Comparison of ENCODE assay signal across 32 mouse cellular contexts in the genomic region with DNA sequence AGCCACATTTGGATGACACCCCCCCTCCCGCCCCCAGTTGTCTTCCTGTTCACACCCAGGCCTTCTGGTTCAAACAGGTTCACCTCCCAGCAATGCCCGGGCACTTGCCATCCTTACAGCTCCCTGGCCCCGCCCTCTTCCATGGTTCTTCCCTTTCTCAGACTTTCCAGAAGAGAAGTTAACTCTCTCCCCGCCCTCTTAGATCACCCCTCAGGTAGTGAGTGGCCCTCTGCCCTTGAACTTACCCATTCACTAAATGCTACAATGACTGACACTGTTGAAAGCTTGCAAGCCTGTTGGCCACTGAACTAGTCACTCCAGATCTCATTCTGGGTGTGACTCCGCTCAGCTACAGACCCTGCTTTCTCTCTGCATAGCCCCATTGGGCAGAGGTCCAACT.
DNase-seq lines count a peak whose midpoint lies in the region; ATAC-seq and TF ChIP-seq lines count a peak whose summit lies in the region.
"Had no signal": no experiment of that assay in that cellular context is flagged by ENCODE, and none has a peak within 500 bp of the region (broad histone marks: within the 10 kb centered on the region; RNA-seq: fewer than 3 reads in every experiment).

No protein-coding gene starts in this region.

- no peaks in the 10 kb centered on the region for H3K4me1 ChIP-seq in embryonic facial prominence, embryonic 13.5 days
- no peaks in the 10 kb centered on the region for H3K4me1 ChIP-seq in embryonic facial prominence, embryonic 10.5 days
- no peaks in the 10 kb centered on the region for H3K4me1 ChIP-seq in lung, embryonic 15.5 days
- H3K4me1 ChIP-seq in stomach, postnatal 0 days (replicated peaks; ENCODE audit: control insufficient read depth, insufficient read depth): no peaks in the 10 kb centered on the region
- H3K4me1 ChIP-seq: forebrain, embryonic 13.5 days; heart, embryonic 10.5 days; heart, embryonic 15.5 days; limb, embryonic 13.5 days; megakaryocyte, embryonic 14.5 days; midbrain, embryonic 12.5 days; neural tube, embryonic 15.5 days had no signal

- H3K27ac ChIP-seq in embryonic facial prominence, embryonic 13.5 days: no peak overlapping the region
- no peak overlapping the region for H3K27ac ChIP-seq in embryonic facial prominence, embryonic 10.5 days (replicated peaks)
- H3K27ac ChIP-seq in lung, embryonic 15.5 days: no peak overlapping the region
- H3K27ac ChIP-seq in stomach, postnatal 0 days (replicated peaks): no peak overlapping the region
- H3K27ac ChIP-seq: forebrain, embryonic 13.5 days; heart, embryonic 10.5 days; heart, embryonic 15.5 days; layer of hippocampus, adult 2 months; left cerebral cortex, adult 2 months; limb, embryonic 13.5 days; midbrain, embryonic 12.5 days; neural tube, embryonic 15.5 days had no signal

- no peaks in the 10 kb centered on the region for H3K9me3 ChIP-seq in embryonic facial prominence, embryonic 13.5 days
- H3K9me3 ChIP-seq in embryonic facial prominence, embryonic 10.5 days: no peaks in the 10 kb centered on the region
- H3K9me3 ChIP-seq in lung, embryonic 15.5 days: no peaks in the 10 kb centered on the region
- no peaks in the 10 kb centered on the region for H3K9me3 ChIP-seq in stomach, postnatal 0 days (ENCODE audit: control insufficient read depth, low read length)
- H3K9me3 ChIP-seq: forebrain, embryonic 13.5 days; heart, embryonic 10.5 days; heart, embryonic 15.5 days; limb, embryonic 13.5 days; megakaryocyte, embryonic 14.5 days; midbrain, embryonic 12.5 days; neural tube, embryonic 15.5 days had no signal

- H3K9ac ChIP-seq in embryonic facial prominence, embryonic 13.5 days: no peak overlapping the region
- H3K9ac ChIP-seq in lung, embryonic 15.5 days: no peak overlapping the region
- no peak overlapping the region for H3K9ac ChIP-seq in stomach, postnatal 0 days (ENCODE audit: low read length)
- H3K9ac ChIP-seq: forebrain, embryonic 13.5 days; heart, embryonic 15.5 days; limb, embryonic 13.5 days; midbrain, embryonic 12.5 days; neural tube, embryonic 15.5 days had no signal

- ATAC-seq in embryonic facial prominence, embryonic 13.5 days (ENCODE audit: insufficient number of reproducible peaks, insufficient read depth, low FRiP score, low TSS enrichment, low read depth): 0 out of 2 replicates have a peak, but pooled peaks have one; percentile 20
- peak; percentile 42; the same call in 1 of the 2 replicates for ATAC-seq in lung, embryonic 15.5 days (ENCODE audit: borderline replicate concordance, extremely low read depth, low FRiP score, low TSS enrichment)
- peak; percentile 61; the same call in 1 of the 2 replicates for ATAC-seq in stomach, postnatal 0 days (ENCODE audit: low FRiP score, low TSS enrichment)
- ATAC-seq: activated CD4-positive, CD25-positive, alpha-beta regulatory T cell, adult 4 months; forebrain, embryonic 13.5 days; hindbrain, embryonic 16.5 days had no signal

- TF ChIP-seq EP300 in stomach, postnatal 0 days (optimal IDR thresholded peaks at IDR 0.05): no peak

- H3K27me3 ChIP-seq in embryonic facial prominence, embryonic 13.5 days: 0 out of 2 replicates have a peak, but pooled peaks cover under 1% of the 10 kb centered on the region
- H3K27me3 ChIP-seq in embryonic facial prominence, embryonic 10.5 days (replicated peaks; ENCODE audit: low read depth, poor library complexity, severe bottlenecking): no peaks in the 10 kb centered on the region
- H3K27me3 ChIP-seq in lung, embryonic 15.5 days: no peaks in the 10 kb centered on the region
- H3K27me3 ChIP-seq in stomach, postnatal 0 days (ENCODE audit: control insufficient read depth, insufficient read depth, low read length): no peaks in the 10 kb centered on the region
- H3K27me3 ChIP-seq: CH12.LX; forebrain, embryonic 13.5 days; heart, embryonic 15.5 days; limb, embryonic 13.5 days; midbrain, embryonic 12.5 days; neural tube, embryonic 15.5 days had no signal

- no peak for TF ChIP-seq CTCF in stomach, postnatal 0 days (IDR thresholded peaks at IDR 0.05; ENCODE audit: low read depth)

- DNase-seq in embryonic facial prominence, embryonic 10.5 days (ENCODE audit: low spot score): no peak
- DNase-seq in lung, postnatal 14 days: no peak
- DNase-seq in ZHBTc4 (ENCODE audit: low read depth, low spot score): peak; percentile 64
- DNase-seq in stomach, postnatal 0 days (ENCODE audit: low spot score): peak; percentile 20
- DNase-seq in layer of hippocampus, adult 11-12 months (ENCODE audit: low spot score): no peak
- no peak for DNase-seq in right cerebral cortex, postnatal 25 days
- DNase-seq: adrenal gland, adult 8-10 months; cerebellum, adult 11 months; cerebellum, adult 9-11 months; embryo, embryonic 11 days; gastrocnemius, postnatal 25 days; heart, adult 11 months; kidney, postnatal 25 days; lung, postnatal 36 days; spleen, adult 18-20 months; thymus, adult 2 months; thymus, postnatal 36 days had no signal

- no peak overlapping the region for H3K4me3 ChIP-seq in embryonic facial prominence, embryonic 13.5 days
- H3K4me3 ChIP-seq in embryonic facial prominence, embryonic 10.5 days: no peak overlapping the region
- no peak overlapping the region for H3K4me3 ChIP-seq in lung, embryonic 15.5 days
- H3K4me3 ChIP-seq in stomach, postnatal 0 days (ENCODE audit: low read depth, low read length): no peak overlapping the region
- H3K4me3 ChIP-seq: forebrain, embryonic 13.5 days; heart, embryonic 10.5 days; heart, embryonic 15.5 days; layer of hippocampus, adult 2 months; left cerebral cortex, adult 2 months; limb, embryonic 13.5 days; megakaryocyte, embryonic 14.5 days; midbrain, embryonic 12.5 days; neural tube, embryonic 15.5 days had no signal

- no peaks in the 10 kb centered on the region for H3K36me3 ChIP-seq in embryonic facial prominence, embryonic 13.5 days
- H3K36me3 ChIP-seq in embryonic facial prominence, embryonic 10.5 days (replicated peaks): no peaks in the 10 kb centered on the region
- no peaks in the 10 kb centered on the region for H3K36me3 ChIP-seq in lung, embryonic 15.5 days
- no peaks in the 10 kb centered on the region for H3K36me3 ChIP-seq in stomach, postnatal 0 days (ENCODE audit: control insufficient read depth, insufficient read depth, low read length)
- H3K36me3 ChIP-seq: heart, embryonic 10.5 days; heart, embryonic 15.5 days; limb, embryonic 13.5 days; midbrain, embryonic 12.5 days; neural tube, embryonic 15.5 days had no signal

- 71% methylated on average over 5 of the region's 5 CpGs for WGBS in embryonic facial prominence, embryonic 13.5 days
- WGBS in embryonic facial prominence, embryonic 10.5 days: 76% methylated on average over 5 of the region's 5 CpGs
- 66% methylated on average over 5 of the region's 5 CpGs for WGBS in lung, embryonic 15.5 days
- 63% methylated on average over 5 of the region's 5 CpGs for WGBS in stomach, postnatal 0 days

- H3K4me2 ChIP-seq in embryonic facial prominence, embryonic 13.5 days: no peak overlapping the region
- H3K4me2 ChIP-seq in lung, embryonic 15.5 days: no peak overlapping the region
- no peak overlapping the region for H3K4me2 ChIP-seq in stomach, postnatal 0 days (replicated peaks; ENCODE audit: low read depth)
- H3K4me2 ChIP-seq: forebrain, embryonic 13.5 days; heart, embryonic 15.5 days; limb, embryonic 13.5 days; liver, embryonic 11.5 days; midbrain, embryonic 12.5 days; neural tube, embryonic 15.5 days had no signal

Comparison
In these comparisons a context has a peak if more than half of its experiments do, and no peak if none do; other contexts are left out.
1. DNase-seq: peak in ZHBTc4 (single experiment) and stomach, postnatal 0 days (single experiment); none in embryonic facial prominence, embryonic 10.5 days (single experiment), lung, postnatal 14 days (single experiment), layer of hippocampus, adult 11-12 months (single experiment) and right cerebral cortex, postnatal 25 days (single experiment).
2. Peak in every context shown above with its lines, with median percentiles within 50 percentile points of each other: ATAC-seq.